Mouse (Mus musculus) embryonic facial prominence, embryonic 14.5 days (tissue): ENCODE data around the gene Fkbp5. TPM values are rescaled to one million over a fixed set of nuclear protein-coding genes. Genes with fewer than 3 reads are reported as not detected.

Experiments
- ATAC-seq: fragments of 200-750 bp; cut with Nextera tagmentation; 2 replicates; pipeline ENCODE4 v1.8.0; 2017; ENCODE audit warnings: low read depth, moderate number of reproducible peaks, moderate TSS enrichment
- DNase-seq: peaks from one replicate; pipeline ENCODE4 v3.0.0-alpha.2; 2015; ENCODE audit warnings: low spot score
- H3K27ac ChIP-seq: fragments of 300-500 bp; sonication (generic); replicated peaks from 2 replicates; pipeline ENCODE4 v1.5.1; 2014; ENCODE audit warnings: low read depth, mild to moderate bottlenecking, low read length, moderate library complexity
- H3K27me3 ChIP-seq: fragments of 300-500 bp; sonication (generic); replicated peaks from 2 replicates; pipeline ENCODE4 v1.6.1; 2014; ENCODE audit warnings: low read length; ENCODE audit not compliant: control insufficient read depth, insufficient read depth
- H3K36me3 ChIP-seq: fragments of 300-500 bp; sonication (generic); 2 replicates; pipeline ENCODE4 v1.6.1; 2014; ENCODE audit warnings: low read length, mixed read lengths; ENCODE audit not compliant: control insufficient read depth, insufficient read depth
- H3K4me1 ChIP-seq: fragments of 300-500 bp; sonication (generic); 2 replicates; pipeline ENCODE4 v1.6.1; 2014; ENCODE audit warnings: antibody characterized with exemption, low read length; ENCODE audit not compliant: control insufficient read depth, insufficient read depth
- H3K4me2 ChIP-seq: fragments of 300-500 bp; sonication (generic); 2 replicates; pipeline ENCODE4 v1.6.1; 2014; ENCODE audit warnings: low read depth, mild to moderate bottlenecking, low read length, moderate library complexity, mixed read lengths
- H3K4me3 ChIP-seq: fragments of 300-500 bp; sonication (generic); 2 replicates; pipeline ENCODE4 v1.5.1; 2014; ENCODE audit warnings: low read depth, mild to moderate bottlenecking, low read length
- H3K9ac ChIP-seq: fragments of 300-500 bp; sonication (generic); 2 replicates; pipeline ENCODE4 v1.6.1; 2014; ENCODE audit warnings: low read depth, mild to moderate bottlenecking, low read length, moderate library complexity, mixed read lengths
- H3K9me3 ChIP-seq: fragments of 300-500 bp; sonication (generic); 2 replicates; pipeline ENCODE4 v1.6.1; 2016; ENCODE audit warnings: low read length; ENCODE audit not compliant: control insufficient read depth
- WGBS: fragments of 180-500 bp; shearing (Covaris S2); extraction: QIAGEN DNeasy Blood & Tissue Kit; methylation state at CpG from one replicate; pipeline ENCODE4 v1.1.7; 2014; 5-methylcytosine and 5-hydroxymethylcytosine counted together
- polyA plus RNA-seq: library from polyadenylated mRNA; unstranded; fragments of >200 nt; fragmentation: Nextera tagmentation; extraction: Ambion mirVana; gene quantifications from 2 replicates; pipeline ENCODE4 v1.2.1, GENCODE M21; 2014

The Fkbp5 gene
- polyA plus RNA-seq, 1 experiment from 2014 or later: 11.7 TPM

- Histone ChIP-seq H3K9ac (no peak overlapping the region), H3K36me3 (no peaks in the 10 kb centered on the region), H3K27ac (no peak overlapping the region), H3K27me3 (no peaks in the 10 kb centered on the region), H3K4me3 (peak overlapping the region; percentile 90; the same call in 1 of the 2 replicates), H3K9me3 (no peaks in the 10 kb centered on the region), H3K4me2 (no peak overlapping the region), H3K4me1 (peaks cover 4% of the 10 kb centered on the region; the same call in 1 of the 2 replicates)
- ATAC-seq: no peak
- no peak for DNase-seq
- 79% methylated on average over 6 of the region's 6 CpGs for WGBS
Measured at GRCm38 (mm10) chr17:28486720-28487119, 30.6 kb downstream of the Fkbp5 start.

GRCm38 (mm10) chr17:28485977-28486400, 31.3 kb downstream of the Fkbp5 start:
- H3K4me3 ChIP-seq: peak overlapping the region; percentile 90
- no peaks in the 10 kb centered on the region for H3K27me3 ChIP-seq
- no peaks in the 10 kb centered on the region for H3K9me3 ChIP-seq
- peak overlapping the region; percentile 82 for H3K27ac ChIP-seq
- H3K9ac ChIP-seq: peak overlapping the region; percentile 79
- 0% methylated on average over 3 of the region's 58 CpGs for WGBS
- peak; percentile 98 for DNase-seq
- peaks cover 4% of the 10 kb centered on the region; the same call in 1 of the 2 replicates for H3K4me1 ChIP-seq
- peak; percentile 99 for ATAC-seq
- no peaks in the 10 kb centered on the region for H3K36me3 ChIP-seq
- peak overlapping the region; percentile 80 for H3K4me2 ChIP-seq

DNA sequence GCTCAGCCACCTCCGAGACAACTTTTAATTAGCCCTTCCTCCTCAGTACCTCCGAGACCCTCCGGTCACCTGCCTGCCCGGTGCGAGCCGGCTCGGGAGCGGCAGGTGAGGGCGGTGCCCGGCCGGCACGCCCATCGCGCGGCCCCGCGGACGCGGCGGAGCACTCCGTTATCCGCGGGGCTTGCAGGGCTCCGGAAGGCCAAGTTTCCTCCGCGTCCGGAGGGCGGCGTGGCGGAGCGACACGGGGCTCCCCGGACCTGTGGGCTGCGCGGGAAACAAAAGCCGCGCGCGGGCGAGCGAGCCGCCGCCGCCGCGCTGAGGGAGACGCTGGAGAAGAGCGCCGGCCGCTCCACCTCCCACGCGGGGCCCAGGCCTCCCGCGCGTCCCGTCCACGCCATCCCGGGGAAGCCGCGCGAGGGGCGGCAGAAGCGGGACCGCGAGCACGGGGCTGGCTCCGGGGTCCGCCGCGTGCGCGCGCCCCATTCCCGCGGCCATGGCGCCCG, 31.8 kb downstream of the Fkbp5 start:
- no peaks in the 10 kb centered on the region for H3K9me3 ChIP-seq
- 0% methylated on average over 16 of the region's 77 CpGs for WGBS
- DNase-seq (peak; percentile 46), ATAC-seq (peak; percentile 67)
- H3K36me3 ChIP-seq: no peaks in the 10 kb centered on the region
- peak overlapping the region; percentile 80 for H3K4me2 ChIP-seq
- H3K27ac ChIP-seq: peak overlapping the region; percentile 82
- H3K4me1 ChIP-seq: peaks cover 4% of the 10 kb centered on the region; the same call in 1 of the 2 replicates
- H3K27me3 ChIP-seq: no peaks in the 10 kb centered on the region
- H3K4me3 ChIP-seq: peak overlapping the region; percentile 90
- H3K9ac ChIP-seq: peak overlapping the region; percentile 79

DNA sequence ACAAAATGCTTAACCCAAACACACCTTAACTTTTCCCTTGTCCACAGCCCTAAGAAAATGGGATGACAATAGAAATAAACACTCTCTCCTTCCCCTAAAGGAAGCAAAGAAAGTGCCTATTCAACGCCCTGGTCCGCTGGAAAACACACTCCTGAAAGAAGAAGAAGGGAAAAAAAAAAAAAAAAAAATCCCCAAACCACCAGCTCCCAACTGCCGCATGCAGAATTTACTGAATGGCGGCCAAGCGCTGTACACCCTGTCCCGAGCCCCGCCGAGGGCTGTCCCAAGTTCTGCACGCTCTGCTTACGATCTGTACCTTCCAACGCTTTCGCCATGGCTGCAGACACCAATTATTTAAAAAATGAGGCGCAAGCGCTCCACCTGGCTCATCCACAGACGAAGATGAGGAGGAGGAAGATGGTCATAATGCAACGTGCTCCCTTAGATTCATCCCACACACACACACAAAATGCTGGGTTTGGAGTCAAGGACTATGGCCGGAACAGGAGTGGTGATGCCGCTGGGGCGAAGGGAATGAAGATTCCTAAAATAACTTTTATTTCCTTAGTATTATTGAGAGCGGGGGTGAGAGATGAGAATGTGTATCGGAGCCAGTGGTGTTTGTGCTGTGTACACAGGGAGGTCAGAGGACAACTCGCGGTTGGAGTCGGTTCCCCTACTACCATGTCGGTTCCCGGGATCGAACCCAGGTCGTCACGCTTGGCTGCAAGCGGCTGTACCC, 32.5 kb downstream of the Fkbp5 start:
- Histone ChIP-seq H3K9me3 (no peaks in the 10 kb centered on the region), H3K27ac (peak overlapping the region; percentile 82; the same call in 1 of the 2 replicates), H3K4me1 (peaks cover 4% of the 10 kb centered on the region; the same call in 1 of the 2 replicates), H3K4me2 (peak overlapping the region; percentile 80), H3K9ac (peak overlapping the region; percentile 79), H3K36me3 (no peaks in the 10 kb centered on the region), H3K27me3 (no peaks in the 10 kb centered on the region), H3K4me3 (peak overlapping the region; percentile 90)
- ATAC-seq (no peak), DNase-seq (peak; percentile 29)
- 5% methylated on average over 30 of the region's 30 CpGs for WGBS

DNA sequence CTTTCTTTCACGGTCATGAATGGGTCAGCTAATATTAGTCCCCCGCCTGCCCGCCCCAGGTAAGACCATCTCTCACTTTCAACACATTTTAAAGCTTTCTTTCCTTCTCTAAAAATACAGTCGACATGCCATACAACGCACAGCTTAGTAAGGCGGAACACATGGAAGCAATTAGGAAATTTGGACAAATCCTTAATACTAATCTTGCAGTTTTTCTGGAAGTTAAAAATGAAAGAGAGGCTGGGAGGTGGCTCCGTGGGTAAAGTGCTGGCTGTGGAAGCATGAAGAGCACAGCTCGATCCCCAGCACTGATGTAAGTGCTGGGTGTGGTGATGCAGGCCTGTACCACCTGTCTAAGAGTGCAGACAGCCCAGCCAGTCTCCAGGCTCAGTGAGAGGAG, 39.9 kb downstream of the Fkbp5 start:
- Histone ChIP-seq H3K27me3 (no peaks in the 10 kb centered on the region), H3K9ac (peak overlapping the region; percentile 25; the same call in 1 of the 2 replicates), H3K9me3 (no peaks in the 10 kb centered on the region), H3K27ac (no peak overlapping the region), H3K36me3 (no peaks in the 10 kb centered on the region), H3K4me2 (no peak overlapping the region), H3K4me3 (no peak overlapping the region), H3K4me1 (peaks cover 13% of the 10 kb centered on the region)
- 41% methylated on average over 8 of the region's 8 CpGs for WGBS
- no peak for ATAC-seq
- DNase-seq: peak; percentile 70

- Histone ChIP-seq H3K4me2 (no peak overlapping the region), H3K4me3 (no peak overlapping the region), H3K36me3 (no peaks in the 10 kb centered on the region), H3K9ac (no peak overlapping the region), H3K27me3 (no peaks in the 10 kb centered on the region), H3K27ac (no peak overlapping the region), H3K4me1 (peaks cover 16% of the 10 kb centered on the region), H3K9me3 (no peaks in the 10 kb centered on the region)
- DNase-seq (no peak), ATAC-seq (no peak)
Measured at GRCm38 (mm10) chr17:28476441-28476840, 40.9 kb downstream of the Fkbp5 start.

- H3K9ac ChIP-seq: no peak overlapping the region
- H3K27ac ChIP-seq: no peak overlapping the region
- H3K27me3 ChIP-seq: no peaks in the 10 kb centered on the region
- H3K9me3 ChIP-seq: no peaks in the 10 kb centered on the region
- H3K36me3 ChIP-seq: no peaks in the 10 kb centered on the region
- no peak overlapping the region for H3K4me2 ChIP-seq
- H3K4me1 ChIP-seq: peaks cover 18% of the 10 kb centered on the region
- no peak for ATAC-seq
- no peak overlapping the region for H3K4me3 ChIP-seq
- no peak for DNase-seq
- 73% methylated on average over 3 of the region's 3 CpGs for WGBS
Measured at GRCm38 (mm10) chr17:28475593-28476325, 41.6 kb downstream of the Fkbp5 start.

- no peak overlapping the region for H3K9ac ChIP-seq
- no peak overlapping the region for H3K4me2 ChIP-seq
- H3K27ac ChIP-seq: no peak overlapping the region
- no peaks in the 10 kb centered on the region for H3K36me3 ChIP-seq
- H3K9me3 ChIP-seq: no peaks in the 10 kb centered on the region
- ATAC-seq (no peak), DNase-seq (no peak)
- 79% methylated on average over 5 of the region's 5 CpGs for WGBS
- no peaks in the 10 kb centered on the region for H3K27me3 ChIP-seq
- peaks cover 13% of the 10 kb centered on the region for H3K4me1 ChIP-seq
- no peak overlapping the region for H3K4me3 ChIP-seq
Measured at GRCm38 (mm10) chr17:28472696-28473095, 44.6 kb downstream of the Fkbp5 start.
